Mouse (Mus musculus): ENCODE measurements around the gene Vsig10.
"Not testable (repeated sequence)": the region's sequence is repeated elsewhere in the genome, so short reads cannot be mapped to it uniquely, and the experiment has no call there.

Vsig10 gene

GRCm38 (mm10) chr5:117323751-117324150 is 4.9 kb downstream of the Vsig10 start:
- Histone ChIP-seq H3K27me3 (ENCODE audit: control insufficient read depth, insufficient read depth, low read length, poor library complexity, severe bottlenecking) (no peaks in the 10 kb centered on the region; the same call in 1 of the 2 replicates), H3K36me3 (ENCODE audit: control insufficient read depth, insufficient read depth, low read length, poor library complexity, severe bottlenecking) (no peaks in the 10 kb centered on the region)
- no peak for DNase-seq (ENCODE audit: low read depth, low spot score)

- Histone ChIP-seq H3K27me3 (ENCODE audit: control insufficient read depth, insufficient read depth, low read length, poor library complexity, severe bottlenecking) (no peaks in the 10 kb centered on the region; the same call in 1 of the 2 replicates), H3K36me3 (ENCODE audit: control insufficient read depth, insufficient read depth, low read length, poor library complexity, severe bottlenecking) (no peaks in the 10 kb centered on the region)
- no peak for DNase-seq (ENCODE audit: low read depth, low spot score)
Observed at GRCm38 (mm10) chr5:117326408-117326807, 7.5 kb downstream of the Vsig10 start.

GRCm38 (mm10) chr5:117330457-117330856 is 11.6 kb downstream of the Vsig10 start:
- H3K27me3 ChIP-seq (ENCODE audit: control insufficient read depth, insufficient read depth, low read length, poor library complexity, severe bottlenecking), result no peaks in the 10 kb centered on the region
- no peaks in the 10 kb centered on the region for H3K36me3 ChIP-seq (ENCODE audit: control insufficient read depth, insufficient read depth, low read length, poor library complexity, severe bottlenecking)
- DNase-seq (ENCODE audit: low read depth, low spot score), result no peak

- no peak for DNase-seq (ENCODE audit: low read depth, low spot score)
- H3K27me3 ChIP-seq (ENCODE audit: control insufficient read depth, insufficient read depth, low read length, poor library complexity, severe bottlenecking), result no peaks in the 10 kb centered on the region
- no peaks in the 10 kb centered on the region; the same call in 1 of the 2 replicates for H3K36me3 ChIP-seq (ENCODE audit: control insufficient read depth, insufficient read depth, low read length, poor library complexity, severe bottlenecking)
Observed at GRCm38 (mm10) chr5:117337999-117338398, 19.1 kb downstream of the Vsig10 start.

- Histone ChIP-seq H3K36me3 (ENCODE audit: control insufficient read depth, insufficient read depth, low read length, poor library complexity, severe bottlenecking) (no peaks in the 10 kb centered on the region; the same call in 1 of the 2 replicates), H3K27me3 (ENCODE audit: control insufficient read depth, insufficient read depth, low read length, poor library complexity, severe bottlenecking) (no peaks in the 10 kb centered on the region)
- DNase-seq (ENCODE audit: low read depth, low spot score), result no peak
Observed at GRCm38 (mm10) chr5:117338503-117338902, 19.6 kb downstream of the Vsig10 start.

- no peak for DNase-seq (ENCODE audit: low read depth, low spot score)
- H3K36me3 ChIP-seq (ENCODE audit: control insufficient read depth, insufficient read depth, low read length, poor library complexity, severe bottlenecking), result no peaks in the 10 kb centered on the region; the same call in 1 of the 2 replicates
- H3K27me3 ChIP-seq (ENCODE audit: control insufficient read depth, insufficient read depth, low read length, poor library complexity, severe bottlenecking), result no peaks in the 10 kb centered on the region
Observed at GRCm38 (mm10) chr5:117340081-117340480, 21.2 kb downstream of the Vsig10 start.

GRCm38 (mm10) chr5:117341896-117342295 is 23.0 kb downstream of the Vsig10 start:
- Histone ChIP-seq H3K36me3 (ENCODE audit: control insufficient read depth, insufficient read depth, low read length, poor library complexity, severe bottlenecking) (no peaks in the 10 kb centered on the region; the same call in 1 of the 2 replicates), H3K27me3 (ENCODE audit: control insufficient read depth, insufficient read depth, low read length, poor library complexity, severe bottlenecking) (no peaks in the 10 kb centered on the region)
- no peak for DNase-seq (ENCODE audit: low read depth, low spot score)

- H3K36me3 ChIP-seq (ENCODE audit: control insufficient read depth, insufficient read depth, low read length, poor library complexity, severe bottlenecking); DNase-seq (ENCODE audit: low read depth, low spot score); H3K27me3 ChIP-seq (ENCODE audit: control insufficient read depth, insufficient read depth, low read length, poor library complexity, severe bottlenecking): not testable (repeated sequence)
Observed at GRCm38 (mm10) chr5:117344496-117344895, 25.6 kb downstream of the Vsig10 start.

GRCm38 (mm10) chr5:117345432-117345976 is 26.6 kb downstream of the Vsig10 start:
- H3K36me3 ChIP-seq (ENCODE audit: control insufficient read depth, insufficient read depth, low read length, poor library complexity, severe bottlenecking), result no peaks in the 10 kb centered on the region
- DNase-seq (ENCODE audit: low read depth, low spot score), result no peak
- no peaks in the 10 kb centered on the region for H3K27me3 ChIP-seq (ENCODE audit: control insufficient read depth, insufficient read depth, low read length, poor library complexity, severe bottlenecking)

- Histone ChIP-seq H3K36me3 (ENCODE audit: control insufficient read depth, insufficient read depth, low read length, poor library complexity, severe bottlenecking) (no peaks in the 10 kb centered on the region), H3K27me3 (ENCODE audit: control insufficient read depth, insufficient read depth, low read length, poor library complexity, severe bottlenecking) (no peaks in the 10 kb centered on the region)
- no peak for DNase-seq (ENCODE audit: low read depth, low spot score)
Observed at GRCm38 (mm10) chr5:117346281-117346680, 27.4 kb downstream of the Vsig10 start.

GRCm38 (mm10) chr5:117347011-117347410 is 28.1 kb downstream of the Vsig10 start:
- no peak for DNase-seq (ENCODE audit: low read depth, low spot score)
- Histone ChIP-seq H3K36me3 (ENCODE audit: control insufficient read depth, insufficient read depth, low read length, poor library complexity, severe bottlenecking) (no peaks in the 10 kb centered on the region), H3K27me3 (ENCODE audit: control insufficient read depth, insufficient read depth, low read length, poor library complexity, severe bottlenecking) (no peaks in the 10 kb centered on the region)

- H3K27me3 ChIP-seq (ENCODE audit: control insufficient read depth, insufficient read depth, low read length, poor library complexity, severe bottlenecking), result no peaks in the 10 kb centered on the region
- DNase-seq (ENCODE audit: low read depth, low spot score), result no peak
- no peaks in the 10 kb centered on the region for H3K36me3 ChIP-seq (ENCODE audit: control insufficient read depth, insufficient read depth, low read length, poor library complexity, severe bottlenecking)
Observed at GRCm38 (mm10) chr5:117347838-117348237, 29.0 kb downstream of the Vsig10 start.

GRCm38 (mm10) chr5:117348279-117348678 is 29.4 kb downstream of the Vsig10 start:
- Histone ChIP-seq H3K27me3 (ENCODE audit: control insufficient read depth, insufficient read depth, low read length, poor library complexity, severe bottlenecking) (no peaks in the 10 kb centered on the region), H3K36me3 (ENCODE audit: control insufficient read depth, insufficient read depth, low read length, poor library complexity, severe bottlenecking) (no peaks in the 10 kb centered on the region)
- DNase-seq (ENCODE audit: low read depth, low spot score), result no peak

GRCm38 (mm10) chr5:117354121-117354520 is 35.2 kb downstream of the Vsig10 start:
- DNase-seq (ENCODE audit: low read depth, low spot score), result peak; percentile 68
- Histone ChIP-seq H3K36me3 (ENCODE audit: control insufficient read depth, insufficient read depth, low read length, poor library complexity, severe bottlenecking) (no peaks in the 10 kb centered on the region), H3K27me3 (ENCODE audit: control insufficient read depth, insufficient read depth, low read length, poor library complexity, severe bottlenecking) (no peaks in the 10 kb centered on the region)

GRCm38 (mm10) chr5:117355648-117356303 is 36.9 kb downstream of the Vsig10 start:
- peak; percentile 39 for DNase-seq (ENCODE audit: low read depth, low spot score)
- H3K36me3 ChIP-seq (ENCODE audit: control insufficient read depth, insufficient read depth, low read length, poor library complexity, severe bottlenecking), result no peaks in the 10 kb centered on the region
- no peaks in the 10 kb centered on the region for H3K27me3 ChIP-seq (ENCODE audit: control insufficient read depth, insufficient read depth, low read length, poor library complexity, severe bottlenecking)

All from splenic B cell, adult 2 months (primary cell).